Mouse (Mus musculus) liver, adult 2 months (tissue): ENCODE measurements around the gene Jund.

Source experiments
- CTCF ChIP-seq: fragments of 200-500 bp; IDR thresholded peaks from 2 replicates; pipeline ENCODE4 v1.5.1; 2011; ENCODE audit warnings: low read depth, low read length, control low read depth
- POLR2A ChIP-seq: fragments of 200-500 bp; IDR thresholded peaks from 2 replicates; pipeline ENCODE4 v1.6.1; 2011; ENCODE audit warnings: low read length, control low read depth; ENCODE audit not compliant: insufficient read depth; ENCODE audit errors: extremely low read depth

DNA sequence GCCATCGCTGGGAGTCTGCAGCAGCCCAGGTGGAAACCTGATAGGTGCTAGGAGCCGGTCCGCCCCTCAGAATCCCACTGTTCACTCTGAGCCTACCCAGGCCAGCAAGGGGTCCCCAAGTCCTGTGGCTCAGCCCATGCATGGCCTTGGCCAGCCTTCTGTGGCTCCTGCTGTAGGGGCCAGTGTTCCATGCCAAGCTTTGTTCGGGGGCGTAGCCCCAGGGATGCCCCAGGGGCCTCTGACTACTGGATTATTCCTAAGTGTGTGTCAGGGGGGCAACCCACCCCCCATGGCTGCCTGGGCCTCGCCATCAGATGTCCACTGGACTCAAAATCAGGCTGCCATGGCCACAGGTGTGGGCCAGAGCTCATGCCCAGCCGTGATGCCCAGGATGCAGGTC, 15.2 kb downstream of the Jund start:
- TF ChIP-seq POLR2A (no peak), CTCF (no peak)
